Mouse (Mus musculus) layer of hippocampus, adult 2 months (tissue): Measurements from ENCODE around the gene Tpcn2. TPM values are rescaled to one million over a fixed set of nuclear protein-coding genes. Genes with fewer than 3 reads are reported as not detected.
A peak's percentile ranks its signal among the peaks of the same experiment; 100 is the strongest.

Source experiments
- DNase-seq, 2 experiments: peaks; one replicate each; pipeline ENCODE4 v3.0.0; 2022; ENCODE audit warnings: low spot score in 2 of 2
- H3K27ac ChIP-seq: fragments of 200-600 bp; 2 replicates; pipeline ENCODE4 v1.8.1; 2022
- H3K4me3 ChIP-seq: fragments of 200-600 bp; 2 replicates; pipeline ENCODE4 v1.8.1; 2022; ENCODE audit warnings: mild to moderate bottlenecking
- CTCF ChIP-seq: fragments of 200-600 bp; conservative IDR thresholded peaks from 2 replicates; pipeline ENCODE4 v1.8.1; 2022; ENCODE audit warnings: antibody characterized with exemption, mild to moderate bottlenecking, moderate library complexity
- total RNA-seq, 2 experiments: library from RNA; stranded (reverse); gene quantifications; 2 replicates each; pipeline ENCODE4 v1.2.3; 2021

Tpcn2 gene
- total RNA-seq, 2 experiments from 2014 or later, result 5.8 to 8.3 TPM

DNA sequence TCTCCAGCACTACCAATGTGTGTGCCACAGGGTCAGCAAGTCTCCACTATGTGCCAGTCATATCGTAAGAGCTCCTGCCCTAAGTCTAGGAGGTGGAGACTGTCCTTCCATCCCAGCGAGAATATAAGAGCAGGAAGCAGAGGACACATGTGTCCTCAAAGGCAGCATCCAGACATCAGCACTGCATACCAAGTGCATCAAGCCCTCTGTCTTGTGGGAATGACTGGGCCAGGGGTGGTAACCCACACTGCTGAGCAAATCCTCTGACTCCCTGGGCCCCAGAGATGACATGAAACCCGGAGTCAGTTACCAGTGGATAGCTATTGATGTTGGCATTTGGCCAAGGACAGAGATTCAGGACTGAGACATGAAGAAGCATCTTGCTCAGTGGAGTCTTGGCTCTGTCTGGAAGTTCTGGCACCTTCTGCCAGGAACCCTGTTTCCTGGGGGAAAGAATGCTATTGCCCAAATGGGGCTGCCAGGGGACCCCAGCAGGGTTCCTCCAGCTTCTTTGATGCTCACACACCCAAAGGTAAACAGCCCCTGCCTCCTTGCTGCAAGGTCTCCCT, 140.2 kb downstream of the Tpcn2 start:
- no peak overlapping the region for H3K27ac ChIP-seq
- H3K4me3 ChIP-seq, result no peak overlapping the region
- no peak for TF ChIP-seq CTCF
- DNase-seq, result no peak

DNA sequence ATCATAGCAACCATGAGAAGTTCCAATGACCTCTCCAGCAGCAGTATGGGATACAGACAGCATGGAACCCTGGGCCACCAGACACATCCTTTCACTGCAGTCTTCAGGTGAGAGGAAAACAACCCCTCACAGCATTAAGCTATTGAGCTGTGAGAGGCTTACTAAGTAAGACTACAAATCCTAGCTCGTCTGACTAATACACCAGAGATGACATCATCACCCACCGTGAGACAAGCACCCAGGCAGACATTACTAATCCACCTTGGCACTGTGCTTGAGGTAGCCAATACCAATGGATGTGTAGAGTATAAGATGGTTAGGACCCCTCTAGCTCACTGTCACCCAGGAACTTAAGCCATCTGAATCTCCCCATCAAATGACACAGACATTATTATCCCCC, 143.2 kb downstream of the Tpcn2 start:
- H3K27ac ChIP-seq, result no peak overlapping the region
- H3K4me3 ChIP-seq, result no peak overlapping the region
- TF ChIP-seq CTCF, result no peak
- no peak for DNase-seq

- TF ChIP-seq CTCF, result no peak
- no peak for DNase-seq
- no peak overlapping the region for H3K27ac ChIP-seq
- H3K4me3 ChIP-seq, result no peak overlapping the region
These were observed 144.2 kb downstream of the Tpcn2 start for GRCm38 (mm10) chr7:145139576-145139975.

- Histone ChIP-seq H3K4me3 (no peak overlapping the region), H3K27ac (no peak overlapping the region)
- DNase-seq, result no peak
- no peak for TF ChIP-seq CTCF
These were observed 144.7 kb downstream of the Tpcn2 start for GRCm38 (mm10) chr7:145139100-145139499.

GRCm38 (mm10) chr7:145137871-145138270, 145.9 kb downstream of the Tpcn2 start:
- peak; percentile 45 for TF ChIP-seq CTCF
- DNase-seq, result no peak
- H3K27ac ChIP-seq, result no peak overlapping the region
- no peak overlapping the region for H3K4me3 ChIP-seq

GRCm38 (mm10) chr7:145136831-145137230, 147.0 kb downstream of the Tpcn2 start:
- Histone ChIP-seq H3K4me3 (no peak overlapping the region), H3K27ac (no peak overlapping the region)
- no peak for DNase-seq
- no peak for TF ChIP-seq CTCF

Other genes with a start within 250 kb of the Tpcn2 start
- 1 to 10 TPM in 1 of 2 experiments, under 1 TPM in 1; 0.42 to 1.6 TPM for gene 1810010D01Rik, start 75.9 kb downstream of the Tpcn2 start, total RNA-seq
- 1 to 10 TPM in 1 of 2 experiments, under 1 TPM in 1; 0.42 to 1.4 TPM for gene Mrgprf, start 16.8 kb upstream of the Tpcn2 start, total RNA-seq
- not detected for gene Mrgprd, start 30.8 kb upstream of the Tpcn2 start, total RNA-seq